Mouse (Mus musculus): Measurements from ENCODE around the gene Ttll10.

DNA sequence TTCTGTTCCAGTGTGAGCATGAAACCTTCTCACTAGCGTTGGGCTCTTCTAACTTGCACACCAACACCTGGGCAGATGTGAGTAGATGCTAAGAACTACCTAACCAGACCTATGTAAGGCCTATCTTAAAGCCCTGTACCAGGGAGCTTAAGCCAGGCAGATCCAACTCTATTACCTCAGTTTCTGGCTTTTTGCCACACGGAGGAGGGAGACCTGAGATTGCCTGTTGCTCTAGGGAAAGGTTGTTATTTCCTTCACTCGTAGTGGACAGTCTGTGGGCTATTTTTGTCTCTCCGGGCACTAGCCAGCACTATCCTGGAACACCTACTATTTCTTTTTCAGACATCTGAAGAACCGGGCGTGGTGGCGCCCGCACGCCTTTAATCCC lies 5.3 kb upstream of the Ttll10 start:
- TF ChIP-seq CTCF (IDR thresholded peaks at IDR 0.05; ENCODE audit: borderline replicate concordance, control insufficient read depth, extremely low read depth, insufficient read depth, low read length, poor library complexity) = no peak
- TF ChIP-seq POLR2A (IDR thresholded peaks at IDR 0.05; ENCODE audit: control insufficient read depth, extremely low read depth, insufficient read depth, low read length, poor library complexity) = no peak

Measured in thymus, adult 2 months (tissue).